Mouse (Mus musculus): ENCODE measurements around the gene Cttnbp2. TPM values are rescaled to one million over a fixed set of nuclear protein-coding genes. Genes with fewer than 3 reads are reported as not detected.

The Cttnbp2 gene
- polyA plus RNA-seq, 1 experiment from 2014 or later, result 17.2 TPM

GRCm38 (mm10) chr6:18432362-18432761 is 82.3 kb downstream of the Cttnbp2 start:
- no peak overlapping the region for H3K4me2 ChIP-seq (ENCODE audit: low read depth, low read length)
- no peak overlapping the region for H3K9ac ChIP-seq (ENCODE audit: low read length)
- H3K9me3 ChIP-seq (ENCODE audit: control insufficient read depth, low read length), result no peaks in the 10 kb centered on the region
- H3K27ac ChIP-seq (ENCODE audit: low read length), result no peak overlapping the region
- ATAC-seq (ENCODE audit: low read depth), result no peak
- no peak overlapping the region for H3K4me3 ChIP-seq (ENCODE audit: low read length)
- no peaks in the 10 kb centered on the region for H3K36me3 ChIP-seq (ENCODE audit: control insufficient read depth, insufficient read depth, low read length)
- no peaks in the 10 kb centered on the region for H3K27me3 ChIP-seq (ENCODE audit: control insufficient read depth, insufficient read depth, low read depth, low read length)
- 66% methylated on average over 3 of the region's 3 CpGs for WGBS
- H3K4me1 ChIP-seq (replicated peaks; ENCODE audit: control insufficient read depth, insufficient read depth, low read length), result no peaks in the 10 kb centered on the region

- no peak overlapping the region for H3K4me3 ChIP-seq (ENCODE audit: low read length)
- no peak overlapping the region for H3K27ac ChIP-seq (ENCODE audit: low read length)
- 89% methylated on average over 2 of the region's 2 CpGs for WGBS
- ATAC-seq (ENCODE audit: low read depth), result no peak
- no peak overlapping the region for H3K9ac ChIP-seq (ENCODE audit: low read length)
- no peak overlapping the region for H3K4me2 ChIP-seq (ENCODE audit: low read depth, low read length)
- no peaks in the 10 kb centered on the region for H3K36me3 ChIP-seq (ENCODE audit: control insufficient read depth, insufficient read depth, low read length)
- no peaks in the 10 kb centered on the region for H3K27me3 ChIP-seq (ENCODE audit: control insufficient read depth, insufficient read depth, low read depth, low read length)
- no peaks in the 10 kb centered on the region for H3K4me1 ChIP-seq (replicated peaks; ENCODE audit: control insufficient read depth, insufficient read depth, low read length)
- H3K9me3 ChIP-seq (ENCODE audit: control insufficient read depth, low read length), result no peaks in the 10 kb centered on the region
These were observed 82.8 kb downstream of the Cttnbp2 start for GRCm38 (mm10) chr6:18431891-18432290.

GRCm38 (mm10) chr6:18430062-18430461 is 84.6 kb downstream of the Cttnbp2 start:
- no peak overlapping the region for H3K9ac ChIP-seq (ENCODE audit: low read length)
- H3K4me3 ChIP-seq (ENCODE audit: low read length), result no peak overlapping the region
- ATAC-seq (ENCODE audit: low read depth), result no peak
- H3K27me3 ChIP-seq (ENCODE audit: control insufficient read depth, insufficient read depth, low read depth, low read length), result no peaks in the 10 kb centered on the region
- 80% methylated on average over 3 of the region's 3 CpGs for WGBS
- H3K9me3 ChIP-seq (ENCODE audit: control insufficient read depth, low read length), result no peaks in the 10 kb centered on the region
- no peaks in the 10 kb centered on the region for H3K4me1 ChIP-seq (replicated peaks; ENCODE audit: control insufficient read depth, insufficient read depth, low read length)
- H3K27ac ChIP-seq (ENCODE audit: low read length), result no peak overlapping the region
- H3K4me2 ChIP-seq (ENCODE audit: low read depth, low read length), result no peak overlapping the region
- no peaks in the 10 kb centered on the region for H3K36me3 ChIP-seq (ENCODE audit: control insufficient read depth, insufficient read depth, low read length)

GRCm38 (mm10) chr6:18424822-18425221 is 89.8 kb downstream of the Cttnbp2 start:
- no peaks in the 10 kb centered on the region for H3K9me3 ChIP-seq (ENCODE audit: control insufficient read depth, low read length)
- H3K4me2 ChIP-seq (ENCODE audit: low read depth, low read length), result no peak overlapping the region
- WGBS, result 89% methylated on average over 6 of the region's 6 CpGs
- no peak for ATAC-seq (ENCODE audit: low read depth)
- H3K9ac ChIP-seq (ENCODE audit: low read length), result no peak overlapping the region
- no peaks in the 10 kb centered on the region for H3K4me1 ChIP-seq (replicated peaks; ENCODE audit: control insufficient read depth, insufficient read depth, low read length)
- H3K27me3 ChIP-seq (ENCODE audit: control insufficient read depth, insufficient read depth, low read depth, low read length), result no peaks in the 10 kb centered on the region
- no peaks in the 10 kb centered on the region for H3K36me3 ChIP-seq (ENCODE audit: control insufficient read depth, insufficient read depth, low read length)
- no peak overlapping the region for H3K4me3 ChIP-seq (ENCODE audit: low read length)
- no peak overlapping the region for H3K27ac ChIP-seq (ENCODE audit: low read length)

GRCm38 (mm10) chr6:18424367-18424766 is 90.3 kb downstream of the Cttnbp2 start:
- WGBS, result 65% methylated on average over 3 of the region's 3 CpGs
- Histone ChIP-seq H3K4me2 (ENCODE audit: low read depth, low read length) (no peak overlapping the region), H3K4me1 (replicated peaks; ENCODE audit: control insufficient read depth, insufficient read depth, low read length) (no peaks in the 10 kb centered on the region)

GRCm38 (mm10) chr6:18423112-18423511 is 91.5 kb downstream of the Cttnbp2 start:
- ATAC-seq (ENCODE audit: low read depth), result no peak
- H3K9ac ChIP-seq (ENCODE audit: low read length), result no peak overlapping the region
- no peaks in the 10 kb centered on the region for H3K36me3 ChIP-seq (ENCODE audit: control insufficient read depth, insufficient read depth, low read length)
- 86% methylated on average over 6 of the region's 6 CpGs for WGBS
- no peaks in the 10 kb centered on the region for H3K27me3 ChIP-seq (ENCODE audit: control insufficient read depth, insufficient read depth, low read depth, low read length)
- no peak overlapping the region for H3K27ac ChIP-seq (ENCODE audit: low read length)
- no peak overlapping the region for H3K4me2 ChIP-seq (ENCODE audit: low read depth, low read length)
- no peaks in the 10 kb centered on the region for H3K4me1 ChIP-seq (replicated peaks; ENCODE audit: control insufficient read depth, insufficient read depth, low read length)
- H3K9me3 ChIP-seq (ENCODE audit: control insufficient read depth, low read length), result no peaks in the 10 kb centered on the region
- no peak overlapping the region for H3K4me3 ChIP-seq (ENCODE audit: low read length)

More at GRCm38 (mm10) chr6:18424367-18424766, 90.3 kb downstream of the Cttnbp2 start:
- Histone ChIP-seq H3K36me3 (ENCODE audit: control insufficient read depth, insufficient read depth, low read length) (no peaks in the 10 kb centered on the region), H3K9me3 (ENCODE audit: control insufficient read depth, low read length) (no peaks in the 10 kb centered on the region), H3K4me3 (ENCODE audit: low read length) (no peak overlapping the region), H3K27ac (ENCODE audit: low read length) (no peak overlapping the region), H3K9ac (ENCODE audit: low read length) (no peak overlapping the region), H3K27me3 (ENCODE audit: control insufficient read depth, insufficient read depth, low read depth, low read length) (no peaks in the 10 kb centered on the region)
- no peak for ATAC-seq (ENCODE audit: low read depth)

GRCm38 (mm10) chr6:18421561-18421960 is 93.1 kb downstream of the Cttnbp2 start:
- no peaks in the 10 kb centered on the region for H3K9me3 ChIP-seq (ENCODE audit: control insufficient read depth, low read length)
- no peaks in the 10 kb centered on the region for H3K27me3 ChIP-seq (ENCODE audit: control insufficient read depth, insufficient read depth, low read depth, low read length)
- H3K4me2 ChIP-seq (ENCODE audit: low read depth, low read length), result no peak overlapping the region
- no peak overlapping the region for H3K4me3 ChIP-seq (ENCODE audit: low read length)
- H3K9ac ChIP-seq (ENCODE audit: low read length), result no peak overlapping the region
- no peaks in the 10 kb centered on the region for H3K4me1 ChIP-seq (replicated peaks; ENCODE audit: control insufficient read depth, insufficient read depth, low read length)
- WGBS, result 78% methylated on average over 2 of the region's 2 CpGs
- H3K27ac ChIP-seq (ENCODE audit: low read length), result no peak overlapping the region
- no peak for ATAC-seq (ENCODE audit: low read depth)
- no peaks in the 10 kb centered on the region for H3K36me3 ChIP-seq (ENCODE audit: control insufficient read depth, insufficient read depth, low read length)

GRCm38 (mm10) chr6:18420660-18421059 is 94.0 kb downstream of the Cttnbp2 start:
- Histone ChIP-seq H3K9me3 (ENCODE audit: control insufficient read depth, low read length) (no peaks in the 10 kb centered on the region), H3K4me2 (ENCODE audit: low read depth, low read length) (no peak overlapping the region), H3K4me1 (replicated peaks; ENCODE audit: control insufficient read depth, insufficient read depth, low read length) (no peaks in the 10 kb centered on the region), H3K27ac (ENCODE audit: low read length) (no peak overlapping the region), H3K36me3 (ENCODE audit: control insufficient read depth, insufficient read depth, low read length) (no peaks in the 10 kb centered on the region), H3K4me3 (ENCODE audit: low read length) (no peak overlapping the region), H3K9ac (ENCODE audit: low read length) (no peak overlapping the region), H3K27me3 (ENCODE audit: control insufficient read depth, insufficient read depth, low read depth, low read length) (no peaks in the 10 kb centered on the region)
- ATAC-seq (ENCODE audit: low read depth), result no peak
- 73% methylated on average over 9 of the region's 9 CpGs for whole genome bisulfite sequencing

GRCm38 (mm10) chr6:18417866-18418454 is 96.7 kb downstream of the Cttnbp2 start:
- 42% methylated on average over 6 of the region's 6 CpGs for WGBS
- H3K9ac ChIP-seq (ENCODE audit: low read length), result no peak overlapping the region
- H3K27ac ChIP-seq (ENCODE audit: low read length), result no peak overlapping the region

GRCm38 (mm10) chr6:18415961-18416360 is 98.7 kb downstream of the Cttnbp2 start:
- Histone ChIP-seq H3K36me3 (ENCODE audit: control insufficient read depth, insufficient read depth, low read length) (no peaks in the 10 kb centered on the region), H3K4me3 (ENCODE audit: low read length) (no peak overlapping the region), H3K4me1 (replicated peaks; ENCODE audit: control insufficient read depth, insufficient read depth, low read length) (no peaks in the 10 kb centered on the region), H3K27me3 (ENCODE audit: control insufficient read depth, insufficient read depth, low read depth, low read length) (no peaks in the 10 kb centered on the region), H3K27ac (ENCODE audit: low read length) (no peak overlapping the region), H3K9ac (ENCODE audit: low read length) (no peak overlapping the region), H3K4me2 (ENCODE audit: low read depth, low read length) (no peak overlapping the region), H3K9me3 (ENCODE audit: control insufficient read depth, low read length) (no peaks in the 10 kb centered on the region)
- no peak for ATAC-seq (ENCODE audit: low read depth)
- WGBS, result 76% methylated on average over 4 of the region's 4 CpGs

More at GRCm38 (mm10) chr6:18417866-18418454, 96.7 kb downstream of the Cttnbp2 start:
- H3K4me2 ChIP-seq (ENCODE audit: low read depth, low read length), result no peak overlapping the region
- H3K9me3 ChIP-seq (ENCODE audit: control insufficient read depth, low read length), result no peaks in the 10 kb centered on the region
- no peaks in the 10 kb centered on the region for H3K36me3 ChIP-seq (ENCODE audit: control insufficient read depth, insufficient read depth, low read length)
- no peak overlapping the region for H3K4me3 ChIP-seq (ENCODE audit: low read length)
- no peaks in the 10 kb centered on the region for H3K4me1 ChIP-seq (replicated peaks; ENCODE audit: control insufficient read depth, insufficient read depth, low read length)
- ATAC-seq (ENCODE audit: low read depth), result peak; percentile 74; the same call in 1 of the 2 replicates
- no peaks in the 10 kb centered on the region for H3K27me3 ChIP-seq (ENCODE audit: control insufficient read depth, insufficient read depth, low read depth, low read length)
